Mouse (Mus musculus) lung, postnatal 0 days (tissue): Measurements from ENCODE around the gene Drap1.
A peak's percentile ranks its signal among the peaks of the same experiment; 100 is the strongest.

Experiments
- CTCF ChIP-seq: IDR thresholded peaks from 2 replicates; pipeline ENCODE4 v1.5.1; 2016; ENCODE audit warnings: antibody characterized with exemption, mild to moderate bottlenecking
- EP300 ChIP-seq: IDR thresholded peaks from 2 replicates; pipeline ENCODE4 v1.6.1; 2016; ENCODE audit warnings: antibody characterized with exemption, mild to moderate bottlenecking, control low read depth

DNA sequence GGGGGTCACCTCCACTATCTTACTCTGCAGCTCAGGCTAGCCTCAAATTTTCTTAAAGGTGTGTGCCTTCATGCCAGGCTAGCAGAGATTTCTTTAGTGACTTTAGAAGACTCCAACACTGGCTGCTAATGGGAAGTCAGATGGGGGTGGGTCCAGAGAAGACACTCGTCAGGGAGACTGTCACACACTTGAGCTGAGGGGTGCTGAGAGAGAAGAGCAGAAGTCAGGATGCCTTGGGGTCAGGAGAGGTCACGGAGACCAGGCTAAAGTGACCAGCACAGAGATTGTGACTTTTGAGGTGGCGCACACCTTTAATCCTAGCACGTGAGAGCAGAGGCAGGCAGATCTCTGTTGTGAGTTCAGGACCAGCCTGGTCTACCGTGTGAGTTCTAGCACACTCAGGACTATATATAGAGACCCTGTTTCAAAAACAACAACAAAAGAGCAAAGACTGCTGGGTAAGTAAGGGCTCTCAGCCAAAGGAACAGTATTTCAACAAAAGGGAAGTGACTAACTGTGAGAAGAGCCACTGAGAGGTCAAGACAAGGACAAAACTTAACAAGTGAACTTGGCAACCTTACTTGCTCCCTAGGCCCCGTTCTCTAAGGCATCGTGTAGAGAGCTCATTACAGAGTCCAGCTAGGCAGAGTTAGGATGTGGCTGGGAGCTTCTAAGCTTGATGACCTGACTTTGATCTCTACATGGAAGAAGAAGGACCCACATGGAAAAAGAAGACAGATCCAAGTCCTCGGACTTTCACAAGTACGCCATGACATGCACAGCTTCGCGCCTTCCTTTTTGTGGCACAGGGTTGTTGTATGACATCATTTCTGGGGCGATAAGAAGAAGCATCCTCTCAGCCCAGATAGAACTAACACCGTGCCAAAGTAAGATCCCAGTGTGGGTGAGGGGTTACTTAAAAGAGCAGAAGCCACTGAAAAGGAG lies 16.4 kb downstream of the Drap1 start:
- TF ChIP-seq CTCF (no peak), EP300 (peak; percentile 57; the same call in 1 of the 2 replicates)
